Mouse (Mus musculus) forebrain, embryonic 15.5 days (tissue): ENCODE data around the gene Parvb. TPM values are rescaled to one million over a fixed set of nuclear protein-coding genes. Genes with fewer than 3 reads are reported as not detected.

Source experiments
- ATAC-seq: fragments of 200-750 bp; cut with Nextera tagmentation; replicated peaks from 2 replicates; pipeline ENCODE4 v1.8.0; 2017; ENCODE audit warnings: mild to moderate bottlenecking, moderate TSS enrichment, moderate library complexity
- H3K27ac ChIP-seq: fragments of 300-500 bp; sonication (generic); replicated peaks from 2 replicates; pipeline ENCODE4 v1.5.1; 2015; ENCODE audit warnings: mild to moderate bottlenecking, inconsistent platforms
- H3K27me3 ChIP-seq: fragments of 300-500 bp; sonication (generic); 2 replicates; pipeline ENCODE4 v1.6.1; 2015; ENCODE audit warnings: inconsistent platforms
- H3K36me3 ChIP-seq: fragments of 300-500 bp; sonication (generic); 2 replicates; pipeline ENCODE4 v1.6.1; 2015; ENCODE audit warnings: mild to moderate bottlenecking, inconsistent platforms
- H3K4me1 ChIP-seq: fragments of 300-500 bp; sonication (generic); 2 replicates; pipeline ENCODE4 v1.6.1; 2015; ENCODE audit warnings: inconsistent platforms
- H3K4me2 ChIP-seq: fragments of 300-500 bp; sonication (generic); replicated peaks from 2 replicates; pipeline ENCODE4 v1.6.1; 2015; ENCODE audit warnings: mild to moderate bottlenecking, inconsistent platforms
- H3K4me3 ChIP-seq: fragments of 300-500 bp; sonication (generic); 2 replicates; pipeline ENCODE4 v1.5.1; 2015; ENCODE audit warnings: mild to moderate bottlenecking, inconsistent platforms
- H3K9ac ChIP-seq: fragments of 300-500 bp; sonication (generic); replicated peaks from 2 replicates; pipeline ENCODE4 v1.6.1; 2015; ENCODE audit warnings: mild to moderate bottlenecking, inconsistent platforms
- H3K9me3 ChIP-seq: fragments of 300-500 bp; sonication (generic); 2 replicates; pipeline ENCODE4 v1.6.1; 2016; ENCODE audit warnings: inconsistent platforms
- WGBS: fragments of 180-500 bp; shearing (Covaris S2); methylation state at CpG from one replicate; pipeline ENCODE4 v1.1.7; 2015; ENCODE audit warnings: mixed read lengths; 5-methylcytosine and 5-hydroxymethylcytosine counted together
- polyA plus RNA-seq: library from polyadenylated mRNA; unstranded; fragments of >200 nt; fragmentation: Nextera tagmentation; extraction: Ambion mirVana; gene quantifications from 2 replicates; pipeline ENCODE4 v1.2.1, GENCODE M21; 2015

Gene Parvb
- polyA plus RNA-seq, 1 experiment from 2014 or later = 3.8 TPM

DNA sequence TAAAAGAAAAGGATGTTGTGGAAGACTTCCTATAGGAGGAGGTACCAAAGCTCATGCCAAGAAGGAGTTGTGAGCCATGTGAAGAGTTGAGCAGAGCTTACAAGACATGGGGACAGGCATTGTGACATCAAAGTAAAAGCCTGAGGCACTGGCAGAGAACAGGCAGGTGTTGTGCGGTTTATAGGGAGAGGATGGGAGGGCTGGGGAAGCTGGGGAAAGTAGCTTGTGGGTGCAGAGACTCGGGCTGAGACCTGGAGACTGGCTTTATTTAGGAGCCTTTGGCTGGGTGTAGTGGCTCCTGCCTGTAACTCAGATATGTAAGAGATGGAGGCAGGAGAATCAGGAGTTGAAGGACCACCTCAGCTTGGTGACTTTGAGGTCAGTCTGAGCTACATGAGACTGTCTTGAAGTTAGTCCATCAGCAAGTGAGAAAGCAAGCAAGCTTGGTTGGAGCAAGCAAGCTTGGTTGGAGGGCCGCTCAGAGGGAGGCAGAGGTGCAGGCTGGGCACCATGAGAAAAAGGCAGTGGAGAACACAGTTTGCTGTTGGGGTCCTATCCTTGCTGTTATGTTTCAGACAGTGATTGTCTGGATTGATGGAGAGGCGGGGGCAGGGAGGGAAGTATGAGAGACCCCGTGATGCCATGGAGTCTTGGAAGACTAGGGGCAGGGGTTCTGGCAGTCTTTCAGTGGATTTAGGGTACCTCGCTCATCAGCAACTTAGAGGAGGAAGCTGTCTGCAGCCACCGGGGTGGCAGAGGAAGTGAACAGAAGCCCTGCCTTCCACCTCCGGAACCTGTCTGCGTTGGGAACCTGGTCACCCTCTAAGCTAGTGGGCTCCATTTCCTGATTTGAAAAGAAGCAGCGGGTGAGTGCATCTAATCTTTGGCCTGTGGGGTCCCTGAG, 92.4 kb downstream of the Parvb start, which contains the start of gene Parvg:
TSS of gene Parvg (plus strand) at position 61 of the 904 bp plus-strand sequence.
- no peaks in the 10 kb centered on the region for H3K9me3 ChIP-seq
- no peak within 1 kb of the TSS for H3K9ac ChIP-seq
- no peak for ATAC-seq
- H3K27me3 ChIP-seq = no peaks in the 10 kb centered on the region
- H3K4me3 ChIP-seq = no peak within 1 kb of the TSS
- no peak within 1 kb of the TSS for H3K4me2 ChIP-seq
- H3K4me1 ChIP-seq = peaks cover 8% of the 10 kb centered on the region
- H3K27ac ChIP-seq = no peak within 1 kb of the TSS
- no peaks in the 10 kb centered on the region for H3K36me3 ChIP-seq
- 85% methylated on average over 10 of the region's 10 CpGs for WGBS

DNA sequence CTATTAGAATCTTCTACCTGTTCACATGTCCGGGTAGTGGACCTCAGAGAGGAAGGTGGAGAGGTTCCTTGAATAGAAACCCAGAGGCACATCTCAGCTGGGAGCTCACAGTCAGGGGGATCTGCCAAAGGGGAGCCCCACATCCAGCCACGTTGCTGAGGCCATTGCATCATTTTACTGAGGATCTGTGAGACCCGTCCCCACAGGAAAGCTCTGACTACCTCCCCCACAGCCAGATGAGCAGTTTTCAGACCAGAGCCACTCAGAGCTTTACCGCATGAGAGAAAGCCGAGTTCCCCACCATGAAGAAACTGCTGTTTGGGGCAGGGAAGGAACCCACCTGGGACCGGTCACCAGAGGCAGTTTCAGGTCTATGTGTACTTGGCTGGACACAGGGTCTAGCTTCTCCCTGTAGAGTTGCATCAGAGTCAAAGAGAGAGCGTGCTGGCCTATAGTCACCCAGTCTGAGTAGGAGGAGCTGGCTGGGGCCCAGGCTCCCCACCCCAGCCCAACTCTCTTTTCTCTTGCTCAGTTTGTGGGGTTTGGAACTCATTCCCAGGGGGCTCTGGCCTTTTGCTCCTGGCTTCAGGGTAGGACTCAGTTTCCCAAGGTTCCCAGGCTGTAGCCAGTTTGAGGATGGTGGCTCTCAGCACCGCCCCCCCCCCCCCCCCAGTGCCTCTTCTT, 93.2 kb downstream of the Parvb start:
- H3K27me3 ChIP-seq = no peaks in the 10 kb centered on the region
- ATAC-seq = no peak
- H3K27ac ChIP-seq = no peak overlapping the region
- WGBS = 68% methylated on average over 8 of the region's 8 CpGs
- H3K4me1 ChIP-seq = peaks cover 8% of the 10 kb centered on the region
- no peaks in the 10 kb centered on the region for H3K9me3 ChIP-seq
- H3K9ac ChIP-seq = no peak overlapping the region
- H3K4me2 ChIP-seq = no peak overlapping the region
- no peaks in the 10 kb centered on the region for H3K36me3 ChIP-seq
- no peak overlapping the region for H3K4me3 ChIP-seq

DNA sequence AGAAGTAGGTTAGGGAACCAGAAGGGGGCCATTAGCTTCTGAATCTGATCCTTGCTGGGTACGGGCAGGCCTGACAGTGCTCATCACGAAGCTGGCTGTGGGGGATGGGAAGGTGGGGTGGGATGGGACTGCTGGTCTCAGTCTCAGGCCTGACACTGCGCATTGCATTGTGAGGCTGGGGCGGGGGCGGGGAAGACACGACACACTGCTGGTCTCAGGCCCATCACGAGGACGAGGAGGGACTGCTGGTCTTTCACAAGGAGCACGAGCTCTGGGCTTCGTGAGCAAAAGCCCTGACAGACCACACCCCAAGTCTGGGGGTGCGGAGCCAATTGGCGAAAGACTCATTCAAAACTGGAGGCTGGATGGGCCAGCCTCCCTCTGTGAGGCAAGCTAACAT, 93.9 kb downstream of the Parvb start:
- Histone ChIP-seq H3K4me1 (peaks cover 8% of the 10 kb centered on the region), H3K4me3 (no peak overlapping the region), H3K27me3 (no peaks in the 10 kb centered on the region), H3K4me2 (no peak overlapping the region), H3K9ac (no peak overlapping the region), H3K36me3 (no peaks in the 10 kb centered on the region), H3K9me3 (no peaks in the 10 kb centered on the region), H3K27ac (no peak overlapping the region)
- WGBS = 55% methylated on average over 12 of the region's 12 CpGs
- ATAC-seq = no peak

DNA sequence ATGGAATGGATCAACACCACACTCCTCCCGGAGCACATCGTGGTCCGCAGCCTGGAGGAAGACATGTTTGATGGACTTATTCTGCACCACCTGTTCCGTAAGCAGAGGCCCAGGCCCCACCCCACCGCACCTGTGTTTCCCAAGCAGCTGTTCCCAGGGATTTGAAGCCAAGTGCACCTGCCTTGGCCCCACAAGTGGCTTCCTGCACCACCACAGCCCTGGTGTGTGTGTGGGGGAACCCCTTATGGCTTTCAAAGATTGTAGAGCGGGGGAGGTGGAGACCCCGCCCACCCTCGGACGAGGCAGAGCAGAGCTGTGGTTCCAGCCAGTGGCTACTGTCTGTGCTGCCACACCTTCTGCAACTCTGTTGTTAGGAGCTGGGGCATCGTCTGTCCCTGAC, 97.0 kb downstream of the Parvb start:
- H3K27ac ChIP-seq = no peak overlapping the region
- H3K36me3 ChIP-seq = no peaks in the 10 kb centered on the region
- ATAC-seq = no peak
- H3K4me2 ChIP-seq = no peak overlapping the region
- H3K4me1 ChIP-seq = no peaks in the 10 kb centered on the region
- no peak overlapping the region for H3K4me3 ChIP-seq
- no peaks in the 10 kb centered on the region for H3K27me3 ChIP-seq
- H3K9me3 ChIP-seq = no peaks in the 10 kb centered on the region
- WGBS = 85% methylated on average over 10 of the region's 10 CpGs
- no peak overlapping the region for H3K9ac ChIP-seq

DNA sequence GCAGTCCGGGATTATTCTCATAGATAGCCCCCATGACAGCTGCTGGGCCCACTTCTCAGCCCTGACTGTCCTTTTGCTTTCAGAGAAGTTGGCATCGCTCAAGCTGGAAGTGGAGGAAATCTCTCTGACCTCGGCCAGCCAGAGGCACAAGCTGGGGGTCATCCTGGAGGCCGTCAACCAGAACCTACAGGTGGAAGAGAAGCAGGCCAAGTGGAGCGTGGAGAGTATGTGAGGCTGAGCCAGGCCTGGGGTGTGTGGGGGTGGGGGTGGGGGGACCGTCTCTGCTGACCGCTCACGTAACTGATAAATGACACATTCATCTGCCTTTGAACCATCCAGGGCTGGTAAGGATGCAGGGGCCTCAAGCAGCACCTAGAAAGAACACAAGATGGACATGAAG, 98.1 kb downstream of the Parvb start:
- no peak overlapping the region for H3K27ac ChIP-seq
- H3K4me1 ChIP-seq = no peaks in the 10 kb centered on the region
- no peak overlapping the region for H3K4me3 ChIP-seq
- H3K9me3 ChIP-seq = no peaks in the 10 kb centered on the region
- H3K36me3 ChIP-seq = no peaks in the 10 kb centered on the region
- 91% methylated on average over 8 of the region's 8 CpGs for WGBS
- no peaks in the 10 kb centered on the region for H3K27me3 ChIP-seq
- no peak overlapping the region for H3K4me2 ChIP-seq
- H3K9ac ChIP-seq = no peak overlapping the region
- no peak for ATAC-seq

DNA sequence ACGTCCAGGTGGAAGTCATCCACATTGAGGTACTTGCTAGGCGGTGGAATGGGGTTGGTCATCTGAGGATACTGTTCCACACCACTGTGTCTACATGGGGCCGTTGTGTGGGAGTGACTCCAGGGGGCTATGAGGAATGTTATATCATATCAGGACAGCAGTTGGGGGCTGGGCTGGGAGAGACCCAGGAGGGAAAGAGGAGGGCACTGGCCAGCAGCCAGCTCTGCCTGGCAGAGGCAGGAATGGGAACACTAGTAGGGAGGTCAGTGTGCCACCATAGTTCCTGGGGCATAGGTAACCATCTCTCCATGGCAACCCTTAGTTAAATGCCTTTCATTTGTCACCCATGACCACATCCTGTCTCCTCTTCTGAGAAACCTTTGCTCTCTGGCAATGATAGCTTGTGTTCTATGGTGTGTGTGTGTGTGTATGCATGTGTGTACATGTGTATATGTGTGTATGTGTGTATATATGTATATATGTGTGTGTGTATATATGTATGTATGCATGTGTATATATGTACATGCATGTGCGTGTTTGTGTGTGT, 99.3 kb downstream of the Parvb start:
- no peak for ATAC-seq

DNA sequence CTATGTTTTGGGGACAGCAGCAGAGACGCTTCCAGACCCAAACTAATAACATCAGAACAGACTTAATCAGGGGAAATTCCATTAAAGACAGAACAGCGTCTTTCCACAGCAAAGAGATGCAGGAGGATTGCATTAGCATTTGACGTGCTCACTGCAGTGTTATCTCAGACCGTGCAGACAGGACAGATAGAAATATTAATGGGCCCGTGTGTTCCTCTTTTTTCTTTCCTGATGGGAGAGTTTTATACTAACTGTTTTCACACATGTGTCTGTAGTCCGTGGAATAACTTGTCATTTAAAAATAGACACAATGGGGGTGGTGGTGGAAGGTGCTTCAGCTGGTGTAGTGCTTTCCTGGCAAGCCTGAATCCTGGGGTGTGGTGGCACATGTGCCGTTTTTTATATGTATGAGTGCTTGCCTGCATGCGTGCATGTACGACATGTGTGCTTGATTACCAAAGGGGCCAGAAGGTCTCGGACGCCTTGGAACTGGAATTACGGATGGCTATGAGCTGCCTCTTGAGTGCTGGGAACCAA, 104.5 kb downstream of the Parvb start:
- ATAC-seq = no peak
- H3K27me3 ChIP-seq = no peaks in the 10 kb centered on the region
- H3K4me3 ChIP-seq = no peak overlapping the region
- no peak overlapping the region for H3K9ac ChIP-seq
- H3K27ac ChIP-seq = no peak overlapping the region
- H3K4me2 ChIP-seq = no peak overlapping the region
- 74% methylated on average over 12 of the region's 12 CpGs for WGBS
- H3K4me1 ChIP-seq = 0 out of 2 replicates have a peak, but pooled peaks cover 6% of the 10 kb centered on the region
- H3K36me3 ChIP-seq = no peaks in the 10 kb centered on the region
- H3K9me3 ChIP-seq = no peaks in the 10 kb centered on the region

More for the DNA sequence above, 99.3 kb downstream of the Parvb start:
- Histone ChIP-seq H3K27ac (no peak overlapping the region), H3K4me3 (no peak overlapping the region), H3K4me1 (0 out of 2 replicates have a peak, but pooled peaks cover under 1% of the 10 kb centered on the region), H3K36me3 (no peaks in the 10 kb centered on the region), H3K9ac (no peak overlapping the region), H3K4me2 (no peak overlapping the region), H3K9me3 (no peaks in the 10 kb centered on the region), H3K27me3 (no peaks in the 10 kb centered on the region)
- 87% methylated on average over 4 of the region's 4 CpGs for WGBS

DNA sequence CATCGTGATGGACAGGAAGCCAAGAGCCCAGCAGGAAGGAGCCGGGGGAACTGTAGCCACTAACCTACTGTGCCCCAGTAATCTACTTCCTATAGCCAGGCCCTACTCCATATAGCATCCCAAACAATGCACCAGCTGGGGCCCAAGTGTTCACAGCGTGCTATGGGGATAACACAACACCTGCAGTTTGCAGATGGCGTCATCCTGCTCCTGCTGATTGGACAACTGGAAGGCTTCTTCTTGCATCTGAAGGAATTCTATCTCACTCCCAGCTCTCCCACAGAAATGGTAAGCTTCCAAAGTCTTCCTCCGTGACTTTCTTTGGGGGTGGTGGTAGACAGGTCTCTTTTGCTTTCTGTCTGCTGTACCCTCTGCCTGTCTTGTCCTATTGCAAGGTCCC, 105.8 kb downstream of the Parvb start:
- ATAC-seq = no peak
- H3K4me1 ChIP-seq = 0 out of 2 replicates have a peak, but pooled peaks cover 6% of the 10 kb centered on the region
- 71% methylated on average over 5 of the region's 5 CpGs for WGBS

DNA sequence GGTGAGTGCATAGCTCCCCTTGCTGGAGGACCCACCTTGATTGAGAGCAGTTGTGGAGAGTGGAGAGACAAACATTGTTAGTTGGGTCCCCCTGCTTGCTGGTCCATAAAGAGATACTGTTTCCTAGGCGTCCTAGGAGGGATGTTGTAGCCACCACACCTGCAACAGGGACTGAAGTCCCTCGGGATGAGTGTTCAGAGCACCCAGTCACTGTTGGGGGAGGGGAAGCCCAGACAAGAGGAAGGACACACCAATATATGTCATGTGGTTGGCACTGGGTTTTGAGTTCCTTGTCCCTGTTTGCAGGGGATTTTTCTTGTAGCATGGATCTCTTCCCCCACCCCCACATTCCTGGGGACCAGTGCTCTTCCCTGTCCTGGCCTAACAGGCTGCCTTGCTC, 109.1 kb downstream of the Parvb start:
- H3K4me3 ChIP-seq = no peak overlapping the region
- H3K9me3 ChIP-seq = no peaks in the 10 kb centered on the region
- H3K27ac ChIP-seq = no peak overlapping the region
- ATAC-seq = no peak
- H3K27me3 ChIP-seq = no peaks in the 10 kb centered on the region
- H3K4me1 ChIP-seq = 0 out of 2 replicates have a peak, but pooled peaks cover 6% of the 10 kb centered on the region
- no peak overlapping the region for H3K9ac ChIP-seq
- H3K4me2 ChIP-seq = no peak overlapping the region
- WGBS = 68% methylated on average over 2 of the region's 2 CpGs
- H3K36me3 ChIP-seq = no peaks in the 10 kb centered on the region

More for the DNA sequence above, 105.8 kb downstream of the Parvb start:
- Histone ChIP-seq H3K4me2 (no peak overlapping the region), H3K27ac (no peak overlapping the region), H3K9me3 (no peaks in the 10 kb centered on the region), H3K36me3 (no peaks in the 10 kb centered on the region), H3K4me3 (no peak overlapping the region), H3K9ac (no peak overlapping the region), H3K27me3 (no peaks in the 10 kb centered on the region)

DNA sequence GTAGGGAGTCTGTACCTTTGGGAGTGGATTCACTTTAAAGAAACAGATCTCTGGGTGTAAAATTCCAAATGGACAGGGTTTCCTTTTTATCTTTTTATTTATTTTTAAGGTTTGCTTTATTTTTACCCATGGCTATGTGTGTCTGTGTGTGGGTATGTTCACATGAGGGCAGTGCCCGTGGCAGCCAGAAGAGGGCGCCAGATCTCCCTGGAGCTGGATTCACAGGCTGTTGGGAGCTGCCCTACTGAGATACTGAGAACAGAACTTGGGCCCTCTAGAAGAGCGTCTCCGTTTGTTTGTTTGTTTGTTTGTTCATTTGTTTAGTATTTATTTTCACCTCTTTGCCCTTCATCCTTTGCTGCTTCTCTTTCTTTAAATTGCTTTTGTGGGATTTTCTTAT, 116.9 kb downstream of the Parvb start:
- Histone ChIP-seq H3K9me3 (no peaks in the 10 kb centered on the region; the same call in 1 of the 2 replicates), H3K36me3 (no peaks in the 10 kb centered on the region), H3K27ac (no peak overlapping the region), H3K9ac (no peak overlapping the region), H3K4me3 (no peak overlapping the region), H3K4me1 (peaks cover 14% of the 10 kb centered on the region), H3K27me3 (no peaks in the 10 kb centered on the region), H3K4me2 (no peak overlapping the region)
- 95% methylated on average over 4 of the region's 4 CpGs for WGBS
- no peak for ATAC-seq

DNA sequence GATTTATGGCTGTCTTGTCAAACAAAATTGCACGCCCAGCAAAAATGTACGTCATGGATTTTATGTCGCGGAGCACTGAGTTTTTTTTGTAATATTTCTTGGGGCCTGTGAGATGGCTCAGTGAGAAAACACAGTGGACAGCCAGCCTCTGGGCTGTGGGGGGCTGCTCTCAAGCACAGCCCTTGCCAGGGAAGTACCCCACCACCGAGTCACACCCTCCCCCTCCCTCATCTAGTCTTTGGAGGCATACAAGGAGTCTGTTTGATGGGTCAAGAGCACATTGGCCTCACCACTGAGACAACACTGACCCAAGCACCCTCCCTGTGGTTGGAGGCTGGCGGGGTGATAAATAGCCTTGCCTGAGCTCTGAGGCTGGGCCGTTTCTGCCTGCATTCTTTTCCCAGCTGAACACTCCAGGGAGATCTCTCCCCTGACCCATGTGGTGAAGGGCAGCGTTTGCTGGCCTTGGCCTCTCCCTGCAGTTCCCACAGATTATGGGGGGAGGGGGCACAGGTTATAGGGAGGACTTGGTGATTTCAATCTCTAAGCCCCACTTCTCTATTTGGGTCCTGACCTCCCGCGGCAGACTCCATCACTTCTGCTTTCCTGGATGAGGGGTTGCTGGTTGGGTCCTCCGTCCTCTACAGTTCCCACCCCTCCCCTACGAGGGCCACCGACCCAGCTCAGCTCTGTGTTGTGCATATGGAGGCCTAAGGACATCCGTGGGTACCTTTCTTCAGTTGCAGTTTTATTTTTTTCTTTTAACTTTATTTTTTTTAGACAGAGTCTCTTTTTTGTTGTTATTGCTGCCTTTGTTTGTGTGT, 118.3 kb downstream of the Parvb start:
- no peak for ATAC-seq

More for the DNA sequence above, 118.3 kb downstream of the Parvb start:
- Histone ChIP-seq H3K36me3 (no peaks in the 10 kb centered on the region), H3K4me1 (peaks cover 14% of the 10 kb centered on the region), H3K27me3 (no peaks in the 10 kb centered on the region), H3K4me3 (no peak overlapping the region), H3K9ac (no peak overlapping the region), H3K9me3 (no peaks in the 10 kb centered on the region; the same call in 1 of the 2 replicates), H3K4me2 (no peak overlapping the region), H3K27ac (no peak overlapping the region)
- WGBS = 76% methylated on average over 14 of the region's 14 CpGs
